Comparison of ENCODE assay signal across 9 mouse cellular contexts in genomic region chr12:25119278-25119677, GRCm38 (mm10). TPM values are rescaled to one million over a fixed set of nuclear protein-coding genes. Genes with fewer than 3 reads are reported as not detected.
DNase-seq lines count a peak whose midpoint lies in the region; ATAC-seq and TF ChIP-seq lines count a peak whose summit lies in the region.
"Had no signal": no experiment of that assay in that cellular context is flagged by ENCODE, and none has a peak within 500 bp of the region (broad histone marks: within the 10 kb centered on the region; RNA-seq: fewer than 3 reads in every experiment).

No protein-coding gene starts in this region.

- H3K9ac ChIP-seq in hindbrain, embryonic 11.5 days (ENCODE audit: low read depth, low read length): no peak overlapping the region
- no peak overlapping the region for H3K9ac ChIP-seq in hindbrain, embryonic 12.5 days
- H3K9ac ChIP-seq in intestine, embryonic 15.5 days: no peak overlapping the region

- WGBS in hindbrain, embryonic 11.5 days: 54% methylated on average over 15 of the region's 15 CpGs
- 57% methylated on average over 15 of the region's 15 CpGs for WGBS in hindbrain, embryonic 12.5 days
- WGBS in cerebellum, adult 2 months: 34% methylated on average over 15 of the region's 15 CpGs
- 56% methylated on average over 15 of the region's 15 CpGs for WGBS in intestine, embryonic 15.5 days

- H3K9me3 ChIP-seq in hindbrain, embryonic 11.5 days (ENCODE audit: control insufficient read depth, low read length): no peaks in the 10 kb centered on the region
- no peaks in the 10 kb centered on the region for H3K9me3 ChIP-seq in hindbrain, embryonic 12.5 days (replicated peaks)
- no peaks in the 10 kb centered on the region for H3K9me3 ChIP-seq in intestine, embryonic 15.5 days

- TF ChIP-seq CTCF in cerebellum, adult 2 months (IDR thresholded peaks at IDR 0.05; ENCODE audit: borderline replicate concordance, insufficient read depth, low read depth, low read length): no peak

- H3K4me1 ChIP-seq in hindbrain, embryonic 11.5 days (replicated peaks; ENCODE audit: control insufficient read depth, insufficient read depth, low read length): peaks cover 5% of the 10 kb centered on the region
- H3K4me1 ChIP-seq in hindbrain, embryonic 12.5 days: peaks cover 13% of the 10 kb centered on the region
- no peaks in the 10 kb centered on the region for H3K4me1 ChIP-seq in cerebellum, adult 2 months (ENCODE audit: control insufficient read depth, insufficient read depth, low read length)
- H3K4me1 ChIP-seq in intestine, embryonic 15.5 days (replicated peaks): peaks cover 14% of the 10 kb centered on the region

- peak; percentile 8; the same call in 1 of the 2 replicates for ATAC-seq in hindbrain, embryonic 11.5 days (ENCODE audit: low FRiP score)
- no peak for ATAC-seq in hindbrain, embryonic 12.5 days (ENCODE audit: low FRiP score)
- no peak for ATAC-seq in intestine, embryonic 15.5 days

- no peak overlapping the region for H3K4me3 ChIP-seq in hindbrain, embryonic 11.5 days (ENCODE audit: low read depth, low read length)
- H3K4me3 ChIP-seq in hindbrain, embryonic 12.5 days: no peak overlapping the region
- H3K4me3 ChIP-seq in cerebellum, adult 2 months (replicated peaks; ENCODE audit: insufficient read depth, low read depth, low read length): no peak overlapping the region
- no peak overlapping the region for H3K4me3 ChIP-seq in intestine, embryonic 15.5 days (replicated peaks)
- H3K4me3 ChIP-seq: myocyte had no signal

- TF ChIP-seq POLR2A in cerebellum, adult 2 months (IDR thresholded peaks at IDR 0.05; ENCODE audit: borderline replicate concordance, insufficient read depth, low read length): no peak

- no peaks in the 10 kb centered on the region for H3K27me3 ChIP-seq in hindbrain, embryonic 11.5 days (ENCODE audit: control insufficient read depth, insufficient read depth, low read length)
- H3K27me3 ChIP-seq in hindbrain, embryonic 12.5 days: 0 out of 2 replicates have a peak, but pooled peaks cover 3% of the 10 kb centered on the region
- H3K27me3 ChIP-seq in cerebellum, adult 2 months (ENCODE audit: control insufficient read depth, insufficient read depth, low read length): no peaks in the 10 kb centered on the region
- H3K27me3 ChIP-seq in intestine, embryonic 15.5 days (replicated peaks): no peaks in the 10 kb centered on the region

- no peak overlapping the region for H3K27ac ChIP-seq in hindbrain, embryonic 11.5 days (ENCODE audit: low read depth, low read length)
- no peak overlapping the region for H3K27ac ChIP-seq in hindbrain, embryonic 12.5 days
- H3K27ac ChIP-seq in cerebellum, adult 2 months (ENCODE audit: insufficient read depth, low read length): no peak overlapping the region
- no peak overlapping the region for H3K27ac ChIP-seq in intestine, embryonic 15.5 days

- H3K36me3 ChIP-seq in hindbrain, embryonic 11.5 days (ENCODE audit: control insufficient read depth, insufficient read depth, low read length): no peaks in the 10 kb centered on the region
- no peaks in the 10 kb centered on the region for H3K36me3 ChIP-seq in hindbrain, embryonic 12.5 days
- no peaks in the 10 kb centered on the region for H3K36me3 ChIP-seq in intestine, embryonic 15.5 days

- no peak overlapping the region for H3K4me2 ChIP-seq in hindbrain, embryonic 11.5 days (replicated peaks; ENCODE audit: low read depth, low read length)
- no peak overlapping the region for H3K4me2 ChIP-seq in hindbrain, embryonic 12.5 days (replicated peaks)
- no peak overlapping the region for H3K4me2 ChIP-seq in intestine, embryonic 15.5 days (replicated peaks)

- no peak for DNase-seq in hindbrain, embryonic 11.5 days (ENCODE audit: low spot score)
- peak; percentile 69 to 86 for DNase-seq in heart, adult 9 months (ENCODE audit: low spot score in 2 of 2)
- DNase-seq in kidney, postnatal 10 days: peak; percentile 85
- DNase-seq in lung, postnatal 36 days: peak; percentile 76
- no peak for DNase-seq in cerebellum, adult 2 months
- DNase-seq in spleen, adult 18-20 months: no peak

RNA-seq across cellular contexts. Expression of gene Id2, which starts 22.3 kb away (rescaled TPM):
- 394 and 397 TPM in 2 replicates for polyA plus RNA-seq in hindbrain, embryonic 11.5 days (2014; fragmentation: Nextera tagmentation; extraction: Ambion mirVana)
- polyA plus RNA-seq in hindbrain, embryonic 12.5 days (2016; fragmentation: Nextera tagmentation; extraction: Ambion mirVana): 321 and 332 TPM in 2 replicates
- polyA plus RNA-seq in cerebellum, adult 2 months (2012; rRNA removed): 213 and 257 TPM in 2 replicates
- polyA plus RNA-seq in intestine, embryonic 15.5 days (2015; fragmentation: Nextera tagmentation; extraction: Ambion mirVana): 360 and 449 TPM in 2 replicates

Comparison
In these comparisons a context has a peak if more than half of its experiments do, and no peak if none do; other contexts are left out.
1. DNase-seq: peak in heart, adult 9 months (2 of 2), kidney, postnatal 10 days (single experiment) and lung, postnatal 36 days (single experiment); none in hindbrain, embryonic 11.5 days (single experiment), cerebellum, adult 2 months (0 of 2) and spleen, adult 18-20 months (0 of 2).